Mouse (Mus musculus): ENCODE measurements at regions not wholly inside any gene's neighbourhood (a gene's known extent, or its start where the extent isn't known, plus 50 kb on each side); places are given as distances from the start of the nearest gene placed in this dataset.

- peak; percentile 78 for DNase-seq
Observed at GRCm38 (mm10) chr5:54411275-54411904, 413.1 kb downstream of the Stim2 start.

- DNase-seq = no peak
Observed at GRCm38 (mm10) chr5:54419811-54420470, 421.6 kb downstream of the Stim2 start.

GRCm38 (mm10) chr5:54439286-54439685 is 441.0 kb downstream of the Stim2 start:
- no peak for DNase-seq

GRCm38 (mm10) chr5:54440794-54441447 is 442.6 kb downstream of the Stim2 start:
- no peak for DNase-seq

GRCm38 (mm10) chr5:54441598-54441997 is 443.3 kb downstream of the Stim2 start:
- no peak for DNase-seq

GRCm38 (mm10) chr5:54483916-54484315 is 485.6 kb downstream of the Stim2 start:
- DNase-seq = no peak
